Mouse (Mus musculus) adrenal gland, postnatal 25 days (tissue): ENCODE results near the gene Cacna1d. TPM values are rescaled to one million over a fixed set of nuclear protein-coding genes. Genes with fewer than 3 reads are reported as not detected.

Source experiments
- DNase-seq: peaks from one replicate; pipeline ENCODE4 v3.0.0; 2021; ENCODE audit warnings: mixed read lengths
- total RNA-seq: library from RNA; stranded (reverse); gene quantifications from 2 replicates; pipeline ENCODE4 v1.2.3, GENCODE M21; 2021

The Cacna1d gene
- total RNA-seq, 1 experiment from 2014 or later = 17.1 TPM

GRCm38 (mm10) chr14:30163733-30164708 is 327.2 kb downstream of the Cacna1d start:
- DNase-seq = no peak

DNA sequence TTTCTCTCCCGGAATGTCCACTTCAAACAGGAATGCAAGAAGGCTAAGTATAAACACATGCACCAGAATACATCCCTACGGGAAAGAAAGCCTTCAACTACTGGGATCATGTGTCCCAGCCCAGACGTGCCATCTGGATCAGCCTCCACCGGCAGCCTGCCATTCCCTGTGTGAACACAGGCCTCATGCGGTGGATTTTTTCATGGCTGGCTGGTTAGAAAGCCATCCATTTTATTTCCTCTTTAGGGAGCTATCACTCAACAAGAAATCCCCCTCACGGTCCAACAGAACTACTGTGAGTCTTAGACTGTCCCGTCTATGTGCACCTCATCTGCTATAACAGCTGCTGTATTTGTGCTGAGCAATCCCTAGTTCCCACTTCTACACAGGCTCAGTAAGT is 343.5 kb downstream of the Cacna1d start:
- no peak for DNase-seq

GRCm38 (mm10) chr14:30138379-30138964 is 352.8 kb downstream of the Cacna1d start:
- DNase-seq = no peak

DNA sequence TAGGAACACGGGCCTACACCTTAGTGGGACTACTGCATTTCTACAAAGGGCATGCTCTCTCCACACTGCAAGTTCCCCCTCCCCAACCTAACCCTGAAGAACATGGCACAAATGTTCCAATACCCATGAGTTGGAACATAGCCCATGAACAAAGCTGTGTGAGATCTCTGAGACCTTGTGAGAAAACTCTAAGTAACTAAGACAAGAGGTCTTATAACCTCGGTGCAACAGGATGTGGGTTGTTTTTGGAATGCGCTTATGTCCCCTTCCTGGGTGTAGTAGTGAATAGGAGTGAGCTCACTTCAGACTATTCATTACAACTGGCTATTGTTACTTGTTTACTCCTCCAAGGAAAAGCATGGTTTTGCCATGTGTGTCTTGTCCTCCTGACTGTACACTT is 353.3 kb downstream of the Cacna1d start:
- no peak for DNase-seq

GRCm38 (mm10) chr14:30136965-30137364 is 354.3 kb downstream of the Cacna1d start:
- peak; percentile 71 for DNase-seq

GRCm38 (mm10) chr14:30135351-30135750 is 355.9 kb downstream of the Cacna1d start:
- DNase-seq = peak; percentile 31

GRCm38 (mm10) chr14:30133684-30134083 is 357.6 kb downstream of the Cacna1d start:
- DNase-seq = no peak

GRCm38 (mm10) chr14:30131256-30131655 is 360.0 kb downstream of the Cacna1d start:
- DNase-seq = peak; percentile 12

GRCm38 (mm10) chr14:30130092-30130491 is 361.2 kb downstream of the Cacna1d start:
- DNase-seq = no peak

DNA sequence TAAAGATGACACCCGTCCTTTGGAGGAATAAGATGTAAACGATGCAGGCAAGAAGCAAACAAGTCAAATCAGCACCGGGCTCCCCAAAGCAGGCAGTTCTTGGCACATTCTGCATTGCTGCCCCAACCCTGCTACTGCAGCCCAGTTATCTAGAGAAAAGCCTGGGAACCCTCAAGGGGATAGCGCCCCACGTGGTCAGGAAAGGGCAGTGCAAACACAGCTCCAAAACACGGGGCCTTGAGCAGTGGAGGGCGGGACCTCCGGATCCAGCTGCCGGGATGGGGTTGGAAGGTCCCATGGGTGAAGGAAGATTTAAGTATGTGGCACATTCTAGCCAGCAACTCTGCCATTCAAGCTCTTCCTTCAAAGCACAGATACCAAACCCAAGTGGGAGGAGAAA is 361.9 kb downstream of the Cacna1d start:
- peak; percentile 30 for DNase-seq

DNA sequence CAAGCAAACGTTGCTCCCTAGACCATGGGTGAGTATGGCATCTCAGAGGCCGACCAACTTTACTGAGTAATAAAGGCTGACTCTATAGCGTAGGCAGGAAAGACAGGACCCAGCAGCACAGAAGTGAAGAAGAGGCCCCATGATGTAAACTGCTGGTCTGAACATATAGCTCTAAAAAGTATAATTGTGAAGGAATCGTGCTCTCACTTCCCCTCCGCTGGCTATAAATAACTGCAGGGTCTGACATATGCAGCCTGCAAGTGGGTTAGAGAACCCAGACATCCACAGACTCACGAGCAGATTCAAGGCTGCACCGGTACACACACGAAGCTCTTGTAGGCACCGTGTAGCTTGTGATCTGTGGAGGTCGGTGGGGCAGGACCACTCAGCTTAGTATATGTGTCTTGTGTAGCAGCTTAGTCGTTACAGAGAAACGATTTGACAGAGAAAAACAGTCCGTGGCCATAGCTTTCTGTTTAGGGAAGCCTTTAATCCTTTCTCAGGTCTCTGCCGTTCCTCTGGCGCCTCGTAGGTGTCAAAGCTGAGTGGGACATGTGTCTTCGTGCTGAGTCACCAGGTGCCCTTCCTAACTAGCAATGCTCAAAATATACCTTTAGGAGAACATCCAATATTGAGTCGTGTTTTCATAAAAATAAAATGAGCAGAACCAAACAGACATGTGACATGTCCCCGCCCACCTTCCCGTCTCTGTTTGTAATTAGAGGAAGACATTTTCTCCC is 366.1 kb downstream of the Cacna1d start:
- no peak for DNase-seq

- no peak for DNase-seq
Observed at GRCm38 (mm10) chr14:30120023-30120422, 371.2 kb downstream of the Cacna1d start.

DNA sequence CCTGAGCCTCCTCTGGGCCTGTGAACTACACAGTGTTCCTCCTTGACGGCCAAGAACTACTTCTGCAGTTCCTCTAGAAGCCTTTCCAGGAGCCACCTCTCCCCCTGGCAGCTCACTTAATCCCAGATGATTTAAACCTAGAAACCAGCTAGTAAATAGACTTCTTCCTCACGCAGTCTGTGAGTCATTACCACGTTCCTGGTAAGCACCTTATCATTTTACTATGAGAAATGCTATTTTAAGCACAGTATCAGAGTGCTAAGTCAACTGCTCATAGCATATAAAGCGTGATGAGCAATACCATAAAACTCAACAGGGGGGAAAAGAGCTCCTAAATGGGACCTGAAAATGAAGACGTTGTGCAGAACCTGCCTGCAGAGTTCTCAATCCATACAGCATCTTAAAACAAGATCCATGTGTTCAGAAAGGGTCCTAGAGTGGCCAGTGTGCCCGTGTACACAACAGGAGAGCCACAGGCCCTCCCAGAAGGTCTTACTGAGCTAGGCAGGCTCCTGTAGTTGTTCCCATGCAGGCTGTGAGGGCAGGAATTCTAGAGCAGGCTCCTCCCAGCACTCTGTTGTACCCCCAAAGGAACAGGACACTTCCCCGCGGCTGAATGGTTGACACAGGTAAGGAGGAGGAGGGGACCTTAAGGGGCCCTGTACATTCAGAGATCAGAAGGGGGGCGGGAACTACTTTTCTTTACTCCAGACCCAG is 377.7 kb downstream of the Cacna1d start:
- no peak for DNase-seq

GRCm38 (mm10) chr14:30109079-30109478 is 382.2 kb downstream of the Cacna1d start:
- peak; percentile 22 for DNase-seq

DNA sequence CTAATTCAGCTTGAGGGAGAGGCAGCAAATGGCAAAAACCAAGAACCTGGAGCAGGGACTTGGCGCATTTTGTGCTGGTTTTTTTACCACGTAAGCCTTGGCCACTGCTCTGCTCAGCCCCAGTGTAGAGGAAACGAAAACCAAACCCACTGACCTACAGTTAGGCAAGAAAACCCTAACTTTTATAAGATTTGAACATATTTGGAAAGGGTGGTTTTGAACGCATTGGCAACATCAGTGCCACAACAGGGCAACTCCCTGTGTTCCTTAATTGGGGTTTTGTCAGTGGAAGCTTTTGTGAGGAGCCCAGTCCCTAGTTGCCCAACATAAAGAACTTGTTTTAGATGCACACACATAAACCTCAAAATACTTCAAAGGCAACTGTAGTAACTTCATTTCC is 384.7 kb downstream of the Cacna1d start:
- DNase-seq = no peak

- DNase-seq = no peak
Observed at GRCm38 (mm10) chr14:30105551-30105950, 385.7 kb downstream of the Cacna1d start.

- DNase-seq = no peak
Observed at GRCm38 (mm10) chr14:30103946-30104536, 387.2 kb downstream of the Cacna1d start.

DNA sequence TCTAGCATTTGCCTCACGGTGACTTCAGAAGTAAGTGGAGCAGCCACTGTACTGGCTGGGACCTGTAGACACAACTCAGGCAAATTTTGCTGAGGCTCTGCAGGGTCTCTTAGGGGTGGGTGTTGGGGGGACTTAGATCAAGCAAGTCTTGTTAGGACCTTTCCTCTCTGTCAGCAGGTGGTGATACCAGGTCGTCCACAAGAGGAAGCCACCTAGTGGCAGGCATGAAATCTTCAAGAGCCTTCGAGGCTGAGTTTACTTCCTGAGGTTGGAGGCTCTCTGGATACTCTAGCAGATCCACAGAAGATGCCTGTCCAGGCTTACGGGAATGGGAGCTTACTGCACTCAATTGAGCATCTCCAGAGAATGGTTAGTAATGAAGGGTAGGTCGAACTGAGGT is 394.0 kb downstream of the Cacna1d start:
- DNase-seq = no peak

- peak; percentile 30 for DNase-seq
Observed at GRCm38 (mm10) chr14:30092426-30092825, 398.8 kb downstream of the Cacna1d start.

DNA sequence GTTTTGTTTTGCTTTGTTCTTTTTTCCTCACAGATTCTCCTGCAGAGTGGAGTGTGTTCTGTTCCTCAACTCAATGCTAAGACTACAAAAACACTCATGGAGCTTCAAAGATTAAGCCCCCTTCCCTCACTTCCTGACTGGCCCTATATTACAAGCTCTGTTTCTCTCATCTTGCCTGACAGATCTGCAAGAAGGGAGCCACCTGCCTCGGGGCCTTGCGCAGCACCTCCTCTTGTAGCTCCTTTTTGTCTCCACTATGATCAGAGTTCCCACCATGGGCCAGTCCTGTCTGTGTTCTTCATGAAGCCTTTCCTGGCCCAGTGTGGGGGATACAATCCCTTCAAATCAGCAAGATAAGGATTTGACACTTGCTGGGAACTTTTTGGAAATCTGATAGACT is 399.2 kb downstream of the Cacna1d start:
- no peak for DNase-seq

DNA sequence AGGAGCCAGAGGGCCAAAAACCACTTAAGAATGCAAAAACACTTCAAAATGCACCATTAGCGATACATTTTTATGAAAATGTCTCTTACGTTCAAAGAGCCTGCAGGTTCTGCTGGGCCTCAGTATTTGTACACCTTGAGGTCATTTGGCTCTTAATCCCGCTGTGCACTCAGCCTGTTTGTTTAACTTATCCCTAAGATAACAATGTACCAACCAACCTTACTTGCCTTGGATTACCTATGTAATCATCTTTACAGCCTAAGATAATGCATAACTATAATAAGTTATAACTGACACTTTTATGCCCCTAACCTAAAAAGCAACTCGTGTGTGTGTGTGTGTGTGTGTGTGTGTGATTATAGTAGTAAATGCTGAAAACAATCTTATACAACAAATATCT is 411.5 kb downstream of the Cacna1d start:
- DNase-seq = no peak
